Mouse (Mus musculus) heart, adult 2 months (tissue): ENCODE data around the gene Meis1. TPM values are rescaled to one million over a fixed set of nuclear protein-coding genes. Genes with fewer than 3 reads are reported as not detected.

Experiments
- DNase-seq, 2 experiments: peaks; one replicate each; pipeline ENCODE4 v3.0.0; 2021
- H3K27ac ChIP-seq: fragments of 200-600 bp; 2 replicates; pipeline ENCODE4 v1.8.1; 2022
- H3K27me3 ChIP-seq: fragments of 200-500 bp; 2 replicates; pipeline ENCODE4 v1.6.1; 2012; ENCODE audit warnings: mild to moderate bottlenecking, low read length, inconsistent platforms, mixed read lengths; ENCODE audit not compliant: control insufficient read depth, insufficient read depth
- H3K36me3 ChIP-seq: fragments of 200-500 bp; 2 replicates; pipeline ENCODE4 v1.6.1; 2012; ENCODE audit warnings: low read length, inconsistent platforms; ENCODE audit not compliant: control insufficient read depth, insufficient read depth
- H3K4me1 ChIP-seq: fragments of 200-500 bp; 2 replicates; pipeline ENCODE4 v1.6.1; 2011; ENCODE audit warnings: low read length; ENCODE audit not compliant: control insufficient read depth, insufficient read depth
- H3K4me3 ChIP-seq: fragments of 200-600 bp; 2 replicates; pipeline ENCODE4 v1.8.1; 2022
- H3K79me2 ChIP-seq: fragments of 200-500 bp; replicated peaks from 2 replicates; pipeline ENCODE4 v1.6.1; 2012; ENCODE audit warnings: mild to moderate bottlenecking, inconsistent platforms, low read length, moderate library complexity, mixed read lengths; ENCODE audit not compliant: control insufficient read depth, insufficient read depth
- H3K9ac ChIP-seq: fragments of 200-500 bp; 2 replicates; pipeline ENCODE4 v1.6.1; 2012; ENCODE audit warnings: low read depth, mild to moderate bottlenecking, control low read depth, inconsistent platforms, low read length, mixed read lengths
- CTCF ChIP-seq: fragments of 200-600 bp; IDR thresholded peaks from 2 replicates; pipeline ENCODE4 v1.8.1; 2022; ENCODE audit warnings: antibody characterized with exemption, mild to moderate bottlenecking, moderate library complexity
- EP300 ChIP-seq: fragments of 200-500 bp; IDR thresholded peaks from 2 replicates; pipeline ENCODE4 v1.6.1; 2011; ENCODE audit warnings: low read depth, low read length, control low read depth; ENCODE audit not compliant: insufficient read depth
- POLR2A ChIP-seq: fragments of 200-500 bp; IDR thresholded peaks from 2 replicates; pipeline ENCODE4 v1.6.1; 2011; ENCODE audit warnings: mild to moderate bottlenecking, low read depth, low read length, control low read depth; ENCODE audit not compliant: insufficient read depth
- WGBS: fragments of 180-500 bp; shearing (Covaris S2); methylation state at CpG from one replicate; pipeline ENCODE4 v1.1.7; 2018; 5-methylcytosine and 5-hydroxymethylcytosine counted together
- intact Hi-C: fragments of 180-260 bp; cut with DNase I; formaldehyde crosslinking; loops from one replicate; pipeline ENCODE4 v1.15.1; 2025
- polyA plus RNA-seq: library from polyadenylated mRNA; depleted of rRNA; stranded (reverse); fragments of >200 nt; gene quantifications from 2 replicates; pipeline ENCODE4 v1.2.3, GENCODE M21; 2012
- total RNA-seq, 2 experiments: library from RNA; stranded (reverse); gene quantifications; 2 replicates each; pipeline ENCODE4 v1.2.3; 2021

The Meis1 gene
- total and polyA plus RNA-seq, 3 experiments: 18.2 to 31.4 (median 29.0) TPM

GRCm38 (mm10) chr11:18892470-18892869 lies 126.3 kb downstream of the Meis1 start:
- H3K36me3 ChIP-seq: no peaks in the 10 kb centered on the region; the same call in 1 of the 2 replicates
- H3K4me3 ChIP-seq: no peak overlapping the region
- intact Hi-C loops: no loop called here
- H3K27ac ChIP-seq: no peak overlapping the region
- WGBS: 60% methylated on average over 2 of the region's 2 CpGs
- H3K4me1 ChIP-seq: no peaks in the 10 kb centered on the region; the same call in 1 of the 2 replicates
- TF ChIP-seq EP300 (no peak), POLR2A (no peak), CTCF (no peak)
- no peaks in the 10 kb centered on the region for H3K27me3 ChIP-seq
- peaks cover 2% of the 10 kb centered on the region for H3K79me2 ChIP-seq
- peak in 1 of 2 experiments; percentile 22 for DNase-seq
- H3K9ac ChIP-seq: no peak overlapping the region

DNA sequence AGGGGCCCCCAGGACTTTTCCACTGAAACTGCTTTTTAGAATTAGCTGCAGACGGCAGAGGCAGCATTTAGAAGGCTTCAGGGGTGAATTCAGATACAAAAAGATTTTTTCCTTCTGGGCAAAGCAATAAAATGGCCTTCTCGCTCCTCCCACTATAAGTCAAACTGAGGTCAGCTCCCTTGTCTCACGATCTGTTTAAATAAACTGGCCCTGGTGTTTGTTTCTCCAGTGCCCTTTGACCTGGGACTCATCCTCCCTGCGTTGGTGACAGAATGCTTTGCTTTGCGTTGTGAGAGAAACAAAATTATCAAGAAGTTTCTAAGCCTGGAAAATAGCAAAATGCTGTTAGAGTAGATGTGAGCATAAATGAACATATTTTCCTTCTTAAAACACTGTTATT lies 129.6 kb downstream of the Meis1 start:
- Histone ChIP-seq H3K27ac (no peak overlapping the region), H3K9ac (no peak overlapping the region), H3K27me3 (no peaks in the 10 kb centered on the region), H3K4me3 (no peak overlapping the region), H3K79me2 (peaks cover 2% of the 10 kb centered on the region), H3K36me3 (no peaks in the 10 kb centered on the region; the same call in 1 of the 2 replicates), H3K4me1 (no peaks in the 10 kb centered on the region)
- 66% methylated on average over 5 of the region's 5 CpGs for WGBS
- TF ChIP-seq CTCF (no peak), EP300 (no peak), POLR2A (no peak)
- intact Hi-C loops: no loop called here
- DNase-seq: no peak

DNA sequence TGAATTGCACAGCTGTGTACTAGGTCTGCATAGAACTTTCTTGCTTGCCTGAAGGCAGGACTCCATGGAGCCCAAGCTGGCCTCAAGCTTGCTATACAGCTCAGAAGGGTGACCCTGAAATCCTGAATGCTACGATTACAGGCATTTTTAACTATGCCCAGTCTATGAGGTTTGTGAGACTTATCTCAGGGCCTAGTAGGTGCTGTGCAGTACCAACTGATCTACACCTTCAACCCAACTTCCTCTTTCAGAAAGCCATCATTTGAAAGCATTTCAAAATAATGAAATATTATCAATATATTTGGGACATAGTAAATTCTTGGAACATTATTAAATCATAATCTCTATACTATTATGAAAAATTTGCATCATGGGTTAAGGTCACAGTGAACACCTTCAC lies 130.1 kb downstream of the Meis1 start:
- Histone ChIP-seq H3K79me2 (peaks cover 2% of the 10 kb centered on the region), H3K27me3 (no peaks in the 10 kb centered on the region), H3K9ac (no peak overlapping the region), H3K36me3 (no peaks in the 10 kb centered on the region; the same call in 1 of the 2 replicates), H3K4me1 (no peaks in the 10 kb centered on the region), H3K27ac (no peak overlapping the region), H3K4me3 (no peak overlapping the region)
- TF ChIP-seq POLR2A (no peak), CTCF (no peak), EP300 (no peak)
- DNase-seq: no peak
- intact Hi-C loops: no loop called here
- 77% methylated on average over 1 of the region's 1 CpGs for WGBS

DNA sequence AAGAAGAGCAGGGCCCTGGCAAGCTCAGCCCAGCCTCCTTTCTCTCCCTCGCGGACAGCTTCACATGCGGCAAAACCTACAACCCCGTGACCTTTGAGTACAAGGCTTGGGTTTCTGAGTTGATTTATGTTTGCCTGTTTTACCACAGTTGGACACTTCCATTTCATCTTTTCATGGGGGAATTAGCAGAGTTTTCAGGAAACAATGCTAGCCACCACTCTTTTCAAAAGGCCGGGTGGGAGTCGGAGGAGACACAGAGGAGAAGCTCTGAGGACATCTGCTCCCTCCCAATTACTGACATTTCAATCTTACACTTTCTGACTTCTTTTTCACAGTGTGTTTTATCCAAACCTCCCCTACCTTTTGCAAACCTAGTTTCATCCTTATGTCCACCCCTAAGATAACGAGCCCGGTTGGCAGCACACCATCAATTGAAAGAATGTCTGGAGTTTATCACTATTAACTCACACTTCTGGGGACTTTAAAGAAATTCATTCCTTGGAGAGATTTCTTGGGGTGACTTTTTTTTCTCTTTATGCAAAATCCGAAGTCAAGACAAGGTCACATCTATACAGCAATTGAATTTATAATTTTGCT lies 133.0 kb downstream of the Meis1 start:
- Histone ChIP-seq H3K79me2 (peaks cover 2% of the 10 kb centered on the region), H3K4me1 (no peaks in the 10 kb centered on the region), H3K27ac (no peak overlapping the region), H3K9ac (no peak overlapping the region), H3K36me3 (no peaks in the 10 kb centered on the region; the same call in 1 of the 2 replicates), H3K27me3 (no peaks in the 10 kb centered on the region), H3K4me3 (no peak overlapping the region)
- no peak for TF ChIP-seq EP300
- no peak for TF ChIP-seq CTCF
- TF ChIP-seq POLR2A: no peak
- intact Hi-C loops: no loop called here
- no peak for DNase-seq
- 67% methylated on average over 9 of the region's 9 CpGs for WGBS

GRCm38 (mm10) chr11:18885036-18885728 lies 133.6 kb downstream of the Meis1 start:
- Histone ChIP-seq H3K27me3 (no peaks in the 10 kb centered on the region), H3K36me3 (no peaks in the 10 kb centered on the region; the same call in 1 of the 2 replicates), H3K4me3 (no peak overlapping the region), H3K9ac (no peak overlapping the region), H3K79me2 (no peaks in the 10 kb centered on the region; the same call in 1 of the 2 replicates), H3K27ac (no peak overlapping the region), H3K4me1 (no peaks in the 10 kb centered on the region)
- no peak for DNase-seq
- TF ChIP-seq EP300 (no peak), POLR2A (no peak), CTCF (no peak)
- intact Hi-C loops: no loop called here
- WGBS: 78% methylated on average over 6 of the region's 6 CpGs

GRCm38 (mm10) chr11:18883987-18884386 lies 134.8 kb downstream of the Meis1 start:
- intact Hi-C loops: loop anchor here (5.0 kb wide), 1 partner anchor 38 kb away; no protein-coding TSS in a partner anchor
- WGBS: 86% methylated on average over 3 of the region's 3 CpGs
- no peaks in the 10 kb centered on the region for H3K27me3 ChIP-seq
- H3K36me3 ChIP-seq: no peaks in the 10 kb centered on the region; the same call in 1 of the 2 replicates
- H3K9ac ChIP-seq: no peak overlapping the region
- no peak for DNase-seq
- H3K79me2 ChIP-seq: no peaks in the 10 kb centered on the region; the same call in 1 of the 2 replicates
- no peak overlapping the region for H3K27ac ChIP-seq
- H3K4me1 ChIP-seq: no peaks in the 10 kb centered on the region
- H3K4me3 ChIP-seq: no peak overlapping the region
- TF ChIP-seq POLR2A (no peak), EP300 (no peak), CTCF (no peak)
